Mouse (Mus musculus) olfactory bulb, adult 2 months (tissue): Measurements from ENCODE around the gene Gm3404.
"Not testable (repeated sequence)": the region's sequence is repeated elsewhere in the genome, so short reads cannot be mapped to it uniquely, and the experiment has no call there.

Experiments used
- CTCF ChIP-seq: fragments of 200-500 bp; IDR thresholded peaks from 2 replicates; pipeline ENCODE4 v1.5.1; 2012; ENCODE audit warnings: low read depth, mild to moderate bottlenecking, low read length, moderate library complexity; ENCODE audit not compliant: insufficient read depth
- POLR2A ChIP-seq: fragments of 200-500 bp; IDR thresholded peaks from 2 replicates; pipeline ENCODE4 v1.6.1; 2012; ENCODE audit warnings: mild to moderate bottlenecking, low read depth, low read length, moderate library complexity; ENCODE audit not compliant: insufficient read depth

DNA sequence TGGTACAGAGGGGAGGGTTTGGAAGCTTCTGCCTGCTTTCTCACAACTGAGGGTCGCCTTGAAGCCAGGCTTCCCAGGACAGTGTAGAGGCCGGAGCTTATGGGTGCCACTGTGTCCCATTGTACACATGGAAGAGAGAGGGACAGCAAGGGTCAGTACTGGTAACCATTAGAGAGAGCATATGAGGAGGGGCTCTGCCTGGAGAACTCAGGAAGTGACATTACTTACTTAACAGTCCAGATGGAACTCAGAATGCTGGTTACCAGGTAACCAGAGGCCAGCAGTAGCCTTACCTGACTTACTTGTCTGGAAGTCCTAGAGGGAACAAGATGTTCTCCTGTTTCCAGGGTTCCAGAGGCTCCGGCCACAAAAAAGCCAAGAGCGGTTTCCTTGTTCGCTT is 23.5 kb upstream of the Gm3404 start, which contains the start of gene 4930449I24Rik:
- not testable (repeated sequence) for TF ChIP-seq CTCF, POLR2A
